Mouse (Mus musculus) B cell, adult 62 days (primary cell): ENCODE results near the gene Prom1. TPM values are rescaled to one million over a fixed set of nuclear protein-coding genes. Genes with fewer than 3 reads are reported as not detected.

Experiments used
- total RNA-seq: library from RNA; stranded (reverse); gene quantifications from 4 replicates; pipeline ENCODE4 v1.2.4, GENCODE M21; 2023

Gene Prom1
- total RNA-seq = 0.61 TPM in 1 of 4 replicates, not detected in the others

DNA sequence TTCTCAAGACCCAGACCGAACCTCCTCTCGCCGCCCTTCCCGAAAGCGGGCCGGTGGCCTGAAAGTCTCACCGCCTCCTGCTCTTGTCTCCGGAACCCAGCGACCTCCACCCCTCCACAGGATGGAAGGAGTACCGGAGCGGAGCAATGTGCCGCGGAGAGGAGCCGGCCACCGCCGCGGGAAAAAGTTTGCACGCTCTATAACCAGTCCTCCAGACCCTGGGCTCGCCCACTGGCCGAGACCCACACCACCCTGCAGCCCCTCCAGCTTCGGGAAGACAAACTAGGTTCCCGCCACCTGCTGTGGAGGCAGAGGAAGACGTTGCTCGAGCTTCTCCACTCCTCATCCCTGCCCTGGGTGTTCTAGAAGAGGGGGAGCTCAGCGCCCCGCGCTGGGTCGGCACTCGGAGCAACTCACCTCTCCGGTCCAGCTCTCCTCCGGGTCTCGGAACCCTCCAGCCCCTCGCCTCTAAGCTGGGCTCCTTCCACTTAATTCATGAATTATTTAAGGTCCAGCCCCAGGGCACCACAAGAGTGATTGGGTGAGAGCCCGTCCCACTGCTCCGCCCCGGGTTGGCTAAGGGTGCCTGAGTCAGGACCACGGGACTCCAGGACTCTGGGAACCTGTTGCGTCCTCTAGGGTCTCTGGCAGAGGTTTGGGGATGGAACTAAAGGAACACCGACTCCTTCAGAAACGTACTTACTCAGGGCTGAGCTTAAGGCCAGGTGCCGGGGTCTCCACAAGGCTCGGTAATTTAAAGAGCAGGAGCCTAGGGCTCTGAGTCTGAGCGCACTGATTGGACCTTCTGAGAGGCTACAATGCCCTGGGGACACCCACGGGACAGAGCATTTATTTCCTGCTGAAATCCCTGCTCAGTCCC, at the start of gene Prom1:
TSS of gene Prom1 (minus strand) at position 802 of the 880 bp plus-strand sequence.

DNA sequence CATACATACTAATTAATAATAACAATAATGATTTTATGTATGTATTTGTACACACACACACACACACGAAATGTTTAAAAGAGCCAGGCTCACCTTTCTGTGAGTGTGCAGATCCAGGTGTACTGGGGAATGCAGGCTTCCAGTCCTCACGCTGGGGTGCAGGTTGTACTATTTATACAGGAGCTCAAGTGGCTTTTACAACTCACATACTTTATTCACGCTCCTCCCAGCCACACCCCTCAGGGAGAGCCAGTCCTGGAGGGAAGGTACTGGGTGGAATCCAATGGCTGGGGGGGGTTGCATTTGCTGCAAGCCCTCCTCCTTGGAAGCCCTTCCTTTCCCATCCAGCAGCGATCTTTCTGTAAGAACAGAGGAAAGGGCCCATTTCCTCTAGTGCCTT, 120.2 kb downstream of the Prom1 start, which contains the start of gene Fgfbp1:
TSS of gene Fgfbp1 (minus strand) at position 160 of the 400 bp plus-strand sequence.

Other genes with a start within 250 kb of the Prom1 start
- gene Cd38, start 233.5 kb downstream of the Prom1 start, total RNA-seq = 116 to 127 TPM (median 123 TPM) in 4 replicates
- 6.3 to 14.1 TPM (median 11.9 TPM) in 4 replicates for gene Gm7879, start 188.9 kb downstream of the Prom1 start, total RNA-seq
- not detected in 4 replicates for gene Fgfbp1, start 120.3 kb downstream of the Prom1 start, total RNA-seq
- gene Tapt1, start 124.6 kb upstream of the Prom1 start, total RNA-seq = 70.8 to 88.4 TPM (median 78.4 TPM) in 4 replicates